9 mouse cellular contexts compared by ENCODE assay signal in genomic region chr2:145822783-145823729, GRCm38 (mm10).
DNase-seq lines count a peak whose midpoint lies in the region; ATAC-seq and TF ChIP-seq lines count a peak whose summit lies in the region.
"Had no signal": no experiment of that assay in that cellular context is flagged by ENCODE, and none has a peak within 500 bp of the region (broad histone marks: within the 10 kb centered on the region; RNA-seq: fewer than 3 reads in every experiment).

No protein-coding gene starts in this region.

- peak; percentile 39 for DNase-seq in CD4-positive, CD25-positive, alpha-beta regulatory T cell, adult 2 months (ENCODE audit: low read depth, low spot score)
- DNase-seq in kidney, adult 2 months, result peak; percentile 88
- DNase-seq in lung, postnatal 25 days (ENCODE audit: low spot score), result peak; percentile 67
- no peak for DNase-seq in adrenal gland, postnatal 36 days
- DNase-seq in gastrocnemius, postnatal 10 days, result no peak
- DNase-seq: cerebellum, adult 9-10 months; right cerebral cortex, postnatal 4 days had no signal

- H3K36me3 ChIP-seq in kidney, adult 2 months (ENCODE audit: control insufficient read depth, insufficient read depth, low read length), result no peaks in the 10 kb centered on the region
- no peaks in the 10 kb centered on the region for H3K36me3 ChIP-seq in forebrain, embryonic 16.5 days (ENCODE audit: control insufficient read depth, insufficient read depth)

- no peak overlapping the region for H3K4me3 ChIP-seq in kidney, adult 2 months (ENCODE audit: insufficient read depth, low read depth, low read length)
- H3K4me3 ChIP-seq in forebrain, embryonic 16.5 days (replicated peaks; ENCODE audit: low read length), result no peak overlapping the region

- WGBS in kidney, adult 2 months, result 43% methylated on average over 3 of the region's 3 CpGs
- WGBS in forebrain, embryonic 16.5 days, result 90% methylated on average over 3 of the region's 3 CpGs

- H3K4me2 ChIP-seq in forebrain, embryonic 16.5 days (ENCODE audit: low read length), result no peak overlapping the region

- TF ChIP-seq POLR2A in kidney, adult 2 months (IDR thresholded peaks at IDR 0.05; ENCODE audit: low read depth, low read length), result no peak

- no peak overlapping the region for H3K9ac ChIP-seq in forebrain, embryonic 16.5 days (replicated peaks; ENCODE audit: low read depth, low read length)

- TF ChIP-seq CTCF in kidney, adult 2 months (conservative IDR thresholded peaks at IDR 0.05; ENCODE audit: insufficient read depth, insufficient read length, low read depth, low read length), result no peak

- H3K4me1 ChIP-seq in kidney, adult 2 months (ENCODE audit: control insufficient read depth, insufficient read depth, low read length), result peaks cover 27% of the 10 kb centered on the region
- no peaks in the 10 kb centered on the region for H3K4me1 ChIP-seq in forebrain, embryonic 16.5 days (replicated peaks; ENCODE audit: control insufficient read depth, insufficient read depth, low read length)

- peak overlapping the region; percentile 40 for H3K27ac ChIP-seq in kidney, adult 2 months (ENCODE audit: insufficient read depth, low read depth, low read length)
- no peak overlapping the region for H3K27ac ChIP-seq in forebrain, embryonic 16.5 days (ENCODE audit: low read length)

- no peaks in the 10 kb centered on the region for H3K27me3 ChIP-seq in kidney, adult 2 months (replicated peaks; ENCODE audit: control insufficient read depth, insufficient read depth, low read length)
- H3K27me3 ChIP-seq in forebrain, embryonic 16.5 days (replicated peaks; ENCODE audit: control insufficient read depth, insufficient read depth, low read length), result no peaks in the 10 kb centered on the region

- peak; percentile 50 for ATAC-seq in activated CD4-positive, CD25-positive, alpha-beta regulatory T cell, adult 4 months
- no peak for ATAC-seq in forebrain, embryonic 16.5 days

- H3K9me3 ChIP-seq in forebrain, embryonic 16.5 days (ENCODE audit: control insufficient read depth, low read length), result no peaks in the 10 kb centered on the region

Comparison
In these comparisons a context has a peak if more than half of its experiments do, and no peak if none do; other contexts are left out.
1. DNase-seq: peak in CD4-positive, CD25-positive, alpha-beta regulatory T cell, adult 2 months (single experiment), kidney, adult 2 months (single experiment) and lung, postnatal 25 days (single experiment); none in adrenal gland, postnatal 36 days (0 of 2) and gastrocnemius, postnatal 10 days (single experiment).